Mouse (Mus musculus) stomach, embryonic 14.5 days (tissue): ENCODE measurements around the gene Ccdc102a. TPM values are rescaled to one million over a fixed set of nuclear protein-coding genes. Genes with fewer than 3 reads are reported as not detected.

Experiments used
- ATAC-seq: fragments of 200-750 bp; cut with Nextera tagmentation; 2 replicates; pipeline ENCODE4 v1.8.0; 2017; ENCODE audit warnings: low read depth, moderate TSS enrichment; ENCODE audit not compliant: insufficient number of reproducible peaks, insufficient read depth, low FRiP score
- H3K27ac ChIP-seq: fragments of 300-500 bp; sonication (generic); 2 replicates; pipeline ENCODE4 v1.5.1; 2014; ENCODE audit warnings: mild to moderate bottlenecking, low read length, moderate library complexity, mixed read lengths
- H3K27me3 ChIP-seq: fragments of 300-500 bp; sonication (generic); 2 replicates; pipeline ENCODE4 v1.6.1; 2014; ENCODE audit warnings: low read length, control low read depth, mixed read lengths; ENCODE audit not compliant: control insufficient read depth, insufficient read depth
- H3K36me3 ChIP-seq: fragments of 300-500 bp; sonication (generic); 2 replicates; pipeline ENCODE4 v1.6.1; 2014; ENCODE audit warnings: mild to moderate bottlenecking, control low read depth, low read length, moderate library complexity, mixed read lengths; ENCODE audit not compliant: control insufficient read depth, insufficient read depth
- H3K4me1 ChIP-seq: fragments of 300-500 bp; sonication (generic); 2 replicates; pipeline ENCODE4 v1.6.1; 2014; ENCODE audit warnings: low read length, control low read depth, mixed read lengths; ENCODE audit not compliant: control insufficient read depth, insufficient read depth
- H3K4me2 ChIP-seq: fragments of 300-500 bp; sonication (generic); replicated peaks from 2 replicates; pipeline ENCODE4 v1.6.1; 2014; ENCODE audit warnings: low read depth, low read length, control low read depth
- H3K4me3 ChIP-seq: fragments of 300-500 bp; sonication (generic); 2 replicates; pipeline ENCODE4 v1.5.1; 2014; ENCODE audit warnings: low read depth, low read length, control low read depth
- H3K9ac ChIP-seq: fragments of 300-500 bp; sonication (generic); replicated peaks from 2 replicates; pipeline ENCODE4 v1.6.1; 2014; ENCODE audit warnings: low read depth, mild to moderate bottlenecking, control low read depth, low read length, moderate library complexity, mixed read lengths
- H3K9me3 ChIP-seq: fragments of 300-500 bp; sonication (generic); 2 replicates; pipeline ENCODE4 v1.6.1; 2016; ENCODE audit warnings: low read depth, low read length, control low read depth; ENCODE audit not compliant: control insufficient read depth
- WGBS: fragments of 180-500 bp; shearing (Covaris S2); extraction: QIAGEN DNeasy Blood & Tissue Kit; methylation state at CpG from one replicate; pipeline ENCODE4 v1.1.7; 2014; 5-methylcytosine and 5-hydroxymethylcytosine counted together
- polyA plus RNA-seq: library from polyadenylated mRNA; unstranded; fragments of >200 nt; fragmentation: Nextera tagmentation; extraction: Ambion mirVana; gene quantifications from 2 replicates; pipeline ENCODE4 v1.2.1, GENCODE M21; 2014

Gene Ccdc102a
- polyA plus RNA-seq, 1 experiment from 2014 or later, result 29.9 TPM

- no peaks in the 10 kb centered on the region for H3K9me3 ChIP-seq
- H3K4me3 ChIP-seq, result peak overlapping the region; percentile 56
- H3K27me3 ChIP-seq, result no peaks in the 10 kb centered on the region
- peak overlapping the region; percentile 71; the same call in 1 of the 2 replicates for H3K27ac ChIP-seq
- no peak for ATAC-seq
- H3K9ac ChIP-seq, result peak overlapping the region; percentile 50
- H3K4me2 ChIP-seq, result peak overlapping the region; percentile 89
- H3K36me3 ChIP-seq, result no peaks in the 10 kb centered on the region
- peaks cover 29% of the 10 kb centered on the region for H3K4me1 ChIP-seq
- 1% methylated on average over 16 of the region's 20 CpGs for WGBS
Observed at GRCm38 (mm10) chr8:94875871-94876150, 42.1 kb downstream of the Ccdc102a start.

- Histone ChIP-seq H3K4me3 (peak overlapping the region; percentile 56), H3K27ac (peak overlapping the region; percentile 71; the same call in 1 of the 2 replicates), H3K9ac (peak overlapping the region; percentile 50), H3K27me3 (no peaks in the 10 kb centered on the region), H3K4me2 (peak overlapping the region; percentile 89), H3K4me1 (peaks cover 34% of the 10 kb centered on the region), H3K36me3 (no peaks in the 10 kb centered on the region), H3K9me3 (no peaks in the 10 kb centered on the region)
- 12% methylated on average over 17 of the region's 17 CpGs for WGBS
- ATAC-seq, result no peak
Observed at GRCm38 (mm10) chr8:94875096-94875870, 42.6 kb downstream of the Ccdc102a start.

GRCm38 (mm10) chr8:94874358-94874757, 43.5 kb downstream of the Ccdc102a start:
- H3K4me3 ChIP-seq, result peak overlapping the region; percentile 56; the same call in 1 of the 2 replicates
- H3K4me1 ChIP-seq, result peaks cover 37% of the 10 kb centered on the region
- no peak overlapping the region for H3K27ac ChIP-seq
- 11% methylated on average over 6 of the region's 6 CpGs for WGBS
- no peaks in the 10 kb centered on the region for H3K9me3 ChIP-seq
- H3K36me3 ChIP-seq, result no peaks in the 10 kb centered on the region
- ATAC-seq, result no peak
- peak overlapping the region; percentile 89 for H3K4me2 ChIP-seq
- no peak overlapping the region; the same call in 1 of the 2 replicates for H3K9ac ChIP-seq
- H3K27me3 ChIP-seq, result no peaks in the 10 kb centered on the region

GRCm38 (mm10) chr8:94872576-94872975, 45.3 kb downstream of the Ccdc102a start:
- H3K27ac ChIP-seq, result no peak overlapping the region
- no peak overlapping the region for H3K9ac ChIP-seq

GRCm38 (mm10) chr8:94872156-94872555, 45.7 kb downstream of the Ccdc102a start:
- no peak overlapping the region for H3K9ac ChIP-seq
- no peaks in the 10 kb centered on the region for H3K9me3 ChIP-seq
- no peaks in the 10 kb centered on the region for H3K27me3 ChIP-seq
- H3K4me2 ChIP-seq, result peak overlapping the region; percentile 93
- H3K4me1 ChIP-seq, result peaks cover 41% of the 10 kb centered on the region
- no peak overlapping the region for H3K4me3 ChIP-seq
- 52% methylated on average over 3 of the region's 3 CpGs for WGBS
- H3K27ac ChIP-seq, result peak overlapping the region; percentile 52; the same call in 1 of the 2 replicates
- no peak for ATAC-seq
- H3K36me3 ChIP-seq, result peaks cover 3% of the 10 kb centered on the region; the same call in 1 of the 2 replicates

More at GRCm38 (mm10) chr8:94872576-94872975, 45.3 kb downstream of the Ccdc102a start:
- Histone ChIP-seq H3K4me1 (peaks cover 41% of the 10 kb centered on the region), H3K4me2 (peak overlapping the region; percentile 93; the same call in 1 of the 2 replicates), H3K27me3 (no peaks in the 10 kb centered on the region), H3K36me3 (0 out of 2 replicates have a peak, but pooled peaks cover 2% of the 10 kb centered on the region), H3K4me3 (no peak overlapping the region), H3K9me3 (no peaks in the 10 kb centered on the region)
- WGBS, result 93% methylated on average over 2 of the region's 2 CpGs
- ATAC-seq, result no peak

- H3K9ac ChIP-seq, result peak overlapping the region; percentile 15; the same call in 1 of the 2 replicates
- 6% methylated on average over 7 of the region's 7 CpGs for WGBS
- peaks cover 10% of the 10 kb centered on the region for H3K36me3 ChIP-seq
- peaks cover 41% of the 10 kb centered on the region for H3K4me1 ChIP-seq
- peak overlapping the region; percentile 52 for H3K27ac ChIP-seq
- H3K9me3 ChIP-seq, result no peaks in the 10 kb centered on the region
- peak; percentile 81 for ATAC-seq
- H3K4me2 ChIP-seq, result peak overlapping the region; percentile 93
- H3K27me3 ChIP-seq, result no peaks in the 10 kb centered on the region
- peak overlapping the region; percentile 41 for H3K4me3 ChIP-seq
Observed at GRCm38 (mm10) chr8:94871108-94871894, 46.6 kb downstream of the Ccdc102a start.

GRCm38 (mm10) chr8:94870474-94871107, 47.3 kb downstream of the Ccdc102a start:
- Histone ChIP-seq H3K9ac (peak overlapping the region; percentile 25; the same call in 1 of the 2 replicates), H3K27me3 (no peaks in the 10 kb centered on the region)

GRCm38 (mm10) chr8:94870003-94870402, 47.9 kb downstream of the Ccdc102a start:
- H3K4me3 ChIP-seq, result no peak overlapping the region; the same call in 1 of the 2 replicates
- H3K9ac ChIP-seq, result peak overlapping the region; percentile 25; the same call in 1 of the 2 replicates
- no peak for ATAC-seq
- peaks cover 23% of the 10 kb centered on the region for H3K36me3 ChIP-seq
- H3K27ac ChIP-seq, result no peak overlapping the region
- H3K4me1 ChIP-seq, result peaks cover 34% of the 10 kb centered on the region
- no peaks in the 10 kb centered on the region for H3K9me3 ChIP-seq
- H3K27me3 ChIP-seq, result no peaks in the 10 kb centered on the region
- H3K4me2 ChIP-seq, result peak overlapping the region; percentile 93
- whole genome bisulfite sequencing, result 24% methylated on average over 4 of the region's 4 CpGs

More at GRCm38 (mm10) chr8:94870474-94871107, 47.3 kb downstream of the Ccdc102a start:
- Histone ChIP-seq H3K4me3 (peak overlapping the region; percentile 41), H3K4me2 (peak overlapping the region; percentile 93), H3K36me3 (peaks cover 17% of the 10 kb centered on the region), H3K4me1 (peaks cover 40% of the 10 kb centered on the region), H3K27ac (no peak overlapping the region), H3K9me3 (no peaks in the 10 kb centered on the region)
- 0 out of 2 replicates have a peak, but pooled peaks have one; percentile 2 for ATAC-seq
- 5% methylated on average over 22 of the region's 22 CpGs for WGBS
